Mouse (Mus musculus) T-helper 2 cell (primary cell): ENCODE data around the gene Zfp296.

ENCODE experiments used
- in situ Hi-C: fragments of 300-600 bp; cut with MboI, MseI; formaldehyde crosslinking; loops from one replicate; pipeline ENCODE4 v1.15.1; 2025; ENCODE audit warnings: high pct_unique_total_duplicates

Zfp296 gene

DNA sequence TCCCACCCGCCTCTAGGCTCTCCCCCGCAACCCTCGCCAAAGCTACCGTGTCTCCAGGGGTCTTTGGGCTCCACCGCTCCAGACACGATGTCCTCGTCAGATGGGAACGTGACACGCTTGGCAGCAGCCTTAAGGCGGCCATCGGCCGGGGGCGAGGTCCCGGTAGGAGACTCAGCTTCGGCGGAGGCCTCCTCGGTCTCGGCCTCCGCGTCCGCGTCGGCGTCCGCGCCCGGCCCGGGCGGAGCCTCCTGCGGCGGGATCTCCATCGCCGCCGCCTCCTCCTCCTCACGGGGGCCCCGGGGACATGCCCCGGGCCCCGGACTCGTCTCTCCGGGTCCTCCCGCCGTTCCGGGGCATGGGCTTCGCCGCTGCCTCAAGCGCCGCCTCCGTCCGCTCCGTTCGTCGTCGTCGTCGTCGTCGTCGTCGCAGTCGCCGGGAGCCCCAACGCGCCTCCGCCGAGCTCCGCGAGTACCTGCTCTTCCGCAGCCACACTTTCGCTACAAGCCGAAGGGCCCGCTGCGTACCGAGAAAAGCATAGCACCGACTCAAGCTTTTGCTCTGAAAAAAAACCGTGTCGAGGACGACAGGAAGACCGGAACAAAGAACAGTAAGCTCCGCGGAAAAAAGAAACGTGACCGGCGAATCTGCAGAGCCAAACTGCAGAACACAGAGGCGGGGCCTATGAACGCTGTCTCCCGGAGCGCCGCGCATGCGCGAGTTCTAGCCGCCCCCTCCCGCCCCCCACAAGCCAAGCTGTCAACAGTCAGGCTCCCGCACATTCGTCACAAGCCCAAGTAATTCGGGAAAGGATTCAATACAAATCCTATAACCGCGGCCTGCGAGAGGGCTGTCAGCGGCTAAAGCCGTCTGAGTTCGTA, 15.1 kb upstream of the Zfp296 start:
- in situ Hi-C loops, result no loop called here

DNA sequence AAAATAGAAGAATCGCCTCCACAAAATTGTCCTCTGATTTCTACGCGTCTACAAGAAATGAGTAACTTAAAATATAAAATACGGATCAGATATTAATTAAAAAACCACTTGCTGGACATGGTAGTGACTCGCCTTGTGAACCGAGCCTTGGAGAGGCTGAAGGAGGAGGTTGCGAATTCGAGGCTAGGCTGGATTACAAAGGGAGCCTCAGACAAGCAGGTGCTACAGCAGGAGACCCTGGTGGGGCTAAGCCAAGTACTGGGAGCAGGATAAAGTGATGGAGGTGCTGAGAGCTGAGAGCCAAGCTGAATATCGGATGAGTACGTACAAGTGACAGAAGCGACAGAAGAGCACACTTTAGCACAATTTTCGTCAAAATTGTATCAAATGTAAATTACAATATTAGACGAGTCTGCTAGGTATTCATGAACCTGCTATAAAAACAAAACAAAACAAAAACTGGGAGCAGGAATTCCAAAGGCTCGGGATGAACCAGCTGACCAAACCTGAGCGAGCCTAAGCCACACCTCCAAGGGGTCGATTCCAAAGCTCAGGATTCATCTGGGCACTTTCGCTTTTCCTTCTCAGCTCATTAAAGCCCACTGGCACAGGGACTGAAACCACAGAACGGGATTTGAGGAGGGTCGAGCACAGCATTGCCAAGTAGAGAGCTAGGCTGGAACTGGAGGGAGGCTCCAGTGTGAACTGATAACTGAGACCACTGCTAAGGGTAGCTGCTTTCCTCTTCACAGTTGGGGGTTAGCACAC, 14.3 kb upstream of the Zfp296 start, which contains the start of gene Ppp1r37:
Ppp1r37 (minus strand) TSS at position 434 of the 768 bp plus-strand sequence.
- in situ Hi-C loops, result no loop called here

DNA sequence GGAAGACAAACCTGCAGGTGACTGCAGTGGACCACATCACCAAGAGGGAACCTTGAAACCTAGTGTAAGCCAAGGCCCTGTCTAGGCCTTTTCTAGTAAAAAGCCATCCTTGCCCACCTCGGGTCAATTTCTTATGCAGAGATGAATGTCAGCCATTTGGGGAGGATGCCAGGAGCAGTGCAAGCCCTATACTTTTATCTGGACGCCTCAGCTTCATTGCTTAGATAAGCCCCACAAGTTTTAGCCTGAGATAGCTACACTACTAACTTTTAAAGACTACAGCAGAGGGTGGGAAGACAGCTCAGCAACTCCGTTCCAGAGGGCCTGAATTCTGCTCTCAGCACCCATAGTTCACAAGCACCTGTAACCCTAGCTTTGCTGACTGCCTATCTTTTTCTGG, 13.2 kb upstream of the Zfp296 start:
- in situ Hi-C loops, result no loop called here

DNA sequence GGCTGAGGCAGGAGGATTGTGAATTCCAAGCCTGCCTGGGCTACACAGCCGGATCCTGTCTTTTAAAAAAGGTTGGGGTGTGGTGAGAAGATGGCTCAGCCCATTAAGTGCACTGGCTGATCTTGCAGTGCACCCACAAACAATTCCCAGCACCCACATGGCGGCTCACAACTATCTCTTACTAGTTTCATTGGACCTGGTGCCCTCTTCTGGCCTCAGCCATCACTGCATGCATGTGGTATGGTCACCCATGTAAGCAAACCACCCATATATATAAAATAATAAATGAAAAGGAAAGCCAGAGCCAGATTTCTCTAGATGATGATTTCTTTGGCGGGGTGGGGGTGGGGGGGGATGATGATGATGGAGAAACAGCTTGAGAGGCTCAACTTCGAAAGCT, 12.6 kb upstream of the Zfp296 start:
- in situ Hi-C loops, result no loop called here

DNA sequence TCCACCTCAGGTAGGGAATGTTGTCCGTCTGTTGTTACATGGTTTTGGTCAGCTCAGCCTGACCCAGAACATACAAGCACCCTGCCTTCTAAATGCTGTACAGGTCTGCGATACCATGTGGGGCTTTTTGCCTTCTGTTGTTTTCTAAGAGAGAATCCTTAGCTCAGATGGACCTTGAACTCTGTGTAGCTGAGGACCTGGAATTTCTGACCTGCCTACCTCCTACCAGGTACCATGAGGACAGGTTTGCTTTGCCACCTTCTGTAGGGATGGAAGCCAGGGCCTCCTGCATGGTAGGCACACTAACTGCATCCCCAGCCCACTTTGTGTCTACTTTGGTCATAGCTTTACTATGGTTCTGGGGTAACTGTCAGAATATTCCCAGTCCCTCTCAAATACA, 11.3 kb upstream of the Zfp296 start:
- in situ Hi-C loops, result no loop called here

DNA sequence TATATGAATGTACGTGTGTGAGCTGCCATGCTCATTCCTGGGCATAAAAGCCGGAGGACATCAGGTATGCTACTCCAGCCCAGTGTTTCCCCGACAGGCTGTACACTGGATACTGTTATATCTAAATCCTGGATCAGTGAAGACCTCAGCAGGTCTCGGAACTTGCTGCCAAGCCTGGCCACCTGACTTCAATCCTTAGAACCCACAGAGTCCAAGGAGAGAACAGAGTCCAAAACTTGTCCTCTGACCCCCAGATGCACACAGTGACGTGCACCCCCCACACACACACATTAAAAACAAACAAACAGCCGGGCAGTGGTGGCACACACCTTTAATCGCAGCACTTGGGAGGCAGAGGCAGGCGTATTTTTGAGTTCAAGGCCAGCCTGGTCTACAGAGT, 9.7 kb upstream of the Zfp296 start:
- in situ Hi-C loops, result no loop called here

DNA sequence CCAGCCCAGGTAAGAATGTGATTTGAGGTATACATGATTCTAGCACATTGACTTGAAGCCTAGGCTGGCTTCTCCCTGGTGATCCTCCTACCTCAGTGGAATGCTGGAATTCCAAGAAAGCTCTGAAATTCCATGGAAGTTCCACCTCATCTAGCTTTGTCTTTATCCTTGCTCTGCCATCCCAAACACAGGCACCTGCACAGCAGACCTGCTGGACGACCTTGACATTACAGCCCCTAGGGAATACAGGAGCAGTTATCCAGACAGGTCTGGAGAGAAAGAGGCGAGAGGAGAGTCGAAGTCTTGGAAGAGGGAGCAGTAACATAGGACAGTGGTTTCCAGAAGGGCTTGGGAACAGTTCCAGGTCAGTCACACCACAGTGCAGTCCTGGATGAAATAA, 7.4 kb upstream of the Zfp296 start:
- in situ Hi-C loops, result no loop called here

DNA sequence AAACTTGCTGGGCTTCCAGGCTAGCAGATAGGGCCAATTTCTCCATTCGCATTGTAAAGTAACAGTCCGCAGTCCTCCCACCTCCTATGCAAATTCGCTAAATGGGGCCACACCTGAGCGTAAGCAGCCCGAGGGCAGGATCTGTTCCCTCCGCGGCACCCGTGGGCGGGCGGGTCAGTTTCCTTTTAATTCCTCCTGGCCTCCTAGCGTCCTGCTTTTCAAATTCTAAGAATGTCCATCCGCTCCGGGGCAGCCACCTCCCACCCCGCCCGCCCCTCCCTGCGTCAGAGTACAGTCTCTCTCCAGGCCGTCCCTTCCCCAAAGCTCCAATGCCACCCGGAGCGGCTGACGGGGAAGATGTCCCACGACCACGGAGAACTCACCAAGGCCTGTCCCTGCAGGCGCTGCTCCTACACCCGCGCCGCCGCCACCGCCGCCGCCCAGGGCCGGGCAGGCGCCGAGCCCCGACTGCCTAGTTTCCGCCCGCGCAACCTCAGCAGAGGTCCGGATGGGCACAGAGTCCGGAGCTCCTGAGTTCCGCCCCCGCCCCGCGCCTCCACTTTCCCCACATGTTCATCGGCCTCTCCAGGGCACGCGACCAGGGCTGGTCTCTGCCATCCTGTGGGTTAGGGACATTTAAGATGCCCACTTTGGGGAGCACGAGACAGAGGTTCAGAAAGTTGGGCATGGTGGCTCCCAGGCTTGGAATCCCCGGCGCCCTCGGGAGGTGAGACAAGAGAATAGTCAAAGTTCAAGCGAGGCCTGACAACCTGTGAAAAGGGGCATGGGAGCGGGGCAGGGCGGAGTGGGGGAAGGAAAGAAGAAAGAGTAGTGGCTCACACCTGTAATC, 3.9 kb upstream of the Zfp296 start:
- in situ Hi-C loops, result no loop called here

DNA sequence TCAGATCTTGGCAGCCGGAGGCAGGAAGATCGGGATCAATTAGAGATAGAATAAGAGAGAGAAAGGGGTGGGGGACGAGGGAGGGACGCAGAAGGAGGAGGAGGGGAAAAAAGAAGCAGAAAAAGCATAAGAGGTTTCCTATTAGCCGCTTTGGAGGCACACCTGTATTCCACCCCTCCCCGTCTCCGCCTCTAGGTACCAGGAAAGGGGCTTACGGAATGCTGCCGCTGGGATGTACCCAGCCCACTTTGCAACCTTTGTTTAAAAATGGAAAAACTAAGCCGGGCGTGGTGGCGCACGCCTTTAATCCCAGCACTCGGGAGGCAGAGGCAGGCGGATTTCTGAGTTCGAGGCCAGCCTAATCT, 3.3 kb upstream of the Zfp296 start:
- in situ Hi-C loops, result no loop called here

DNA sequence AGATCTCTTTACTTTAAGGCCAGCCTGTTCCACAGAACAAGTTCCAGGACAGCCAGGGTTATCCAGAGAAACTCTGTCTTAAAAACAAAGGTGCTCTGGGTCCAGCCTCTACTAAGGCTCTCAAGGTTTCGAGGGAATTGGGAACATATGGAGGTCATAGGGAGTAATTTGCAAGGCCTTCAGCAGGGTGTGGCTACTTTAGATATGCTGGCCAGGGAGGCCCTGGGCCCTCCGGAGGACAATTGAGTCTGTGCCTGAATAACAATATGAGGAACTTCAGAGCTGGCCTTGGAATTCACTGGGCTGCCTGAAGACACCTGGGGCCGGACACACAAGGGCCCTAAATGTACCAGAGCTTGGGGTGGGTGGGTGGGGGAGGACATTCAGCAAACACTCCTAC, 1.5 kb upstream of the Zfp296 start:
- in situ Hi-C loops, result no loop called here

DNA sequence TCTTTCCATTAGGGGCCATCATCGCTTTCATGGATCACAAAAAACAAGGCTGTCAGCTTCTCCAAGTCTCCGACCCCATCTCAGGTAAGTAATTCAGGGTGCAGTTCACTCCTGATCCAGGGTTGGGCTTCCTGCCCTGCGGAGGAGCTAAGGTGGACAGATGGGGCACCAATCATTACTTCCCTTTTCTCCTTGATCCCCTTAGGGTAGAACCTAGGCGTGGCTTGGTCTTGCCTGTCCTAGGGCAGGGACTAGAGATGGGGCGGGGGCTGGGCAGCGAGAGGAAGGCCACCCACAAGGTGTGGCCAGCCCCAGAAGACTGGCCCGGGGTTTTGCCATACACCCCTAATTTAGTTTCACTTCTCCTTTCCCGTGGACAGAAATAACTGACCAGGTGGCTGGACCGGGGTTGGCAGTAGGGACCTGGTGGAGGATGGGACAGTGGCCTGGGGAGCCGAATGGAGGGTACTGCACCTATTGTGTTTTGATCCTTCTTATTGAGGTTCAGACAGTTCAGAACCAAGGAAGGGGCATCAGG, 859 bp downstream of the Zfp296 start:
- in situ Hi-C loops, result no loop called here

DNA sequence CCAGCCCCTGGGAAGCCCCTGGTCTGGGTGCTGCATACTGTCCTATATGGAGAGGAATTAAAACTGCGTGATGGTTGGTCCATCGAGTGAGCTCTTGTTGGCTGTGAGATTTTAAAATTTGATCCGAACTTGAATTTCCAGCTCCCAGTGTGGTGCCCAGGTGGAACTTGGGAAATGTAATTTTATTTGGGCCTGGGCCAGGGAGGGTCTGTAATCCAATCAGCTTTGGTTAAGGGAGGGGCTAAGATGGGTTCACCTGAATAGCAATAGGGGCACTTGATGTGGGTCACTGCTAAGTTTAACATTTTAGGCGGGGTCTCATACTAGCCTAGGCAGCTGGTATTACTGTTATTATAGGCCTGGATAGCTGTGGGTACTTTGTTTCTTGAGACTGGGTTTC, 1.3 kb downstream of the Zfp296 start:
- in situ Hi-C loops, result no loop called here

DNA sequence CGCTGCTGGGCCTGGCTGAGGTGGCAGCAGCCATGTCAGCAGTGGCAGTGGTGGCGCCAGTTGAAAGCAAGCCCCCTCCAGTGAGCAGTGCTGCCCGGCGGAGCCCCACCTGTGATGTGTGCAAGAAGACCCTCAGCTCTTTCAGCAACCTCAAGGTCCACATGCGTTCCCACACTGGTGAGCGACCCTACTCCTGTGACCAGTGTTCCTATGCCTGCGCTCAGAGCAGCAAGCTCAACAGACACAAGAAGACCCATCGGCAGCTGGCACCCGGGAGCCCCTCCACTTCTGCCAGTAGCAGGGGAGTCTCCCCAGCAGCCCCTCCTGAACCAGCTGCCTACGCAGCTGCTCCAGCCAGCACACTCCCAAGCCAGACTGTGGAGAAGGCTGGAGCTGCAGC, 2.7 kb downstream of the Zfp296 start:
- in situ Hi-C loops, result no loop called here

DNA sequence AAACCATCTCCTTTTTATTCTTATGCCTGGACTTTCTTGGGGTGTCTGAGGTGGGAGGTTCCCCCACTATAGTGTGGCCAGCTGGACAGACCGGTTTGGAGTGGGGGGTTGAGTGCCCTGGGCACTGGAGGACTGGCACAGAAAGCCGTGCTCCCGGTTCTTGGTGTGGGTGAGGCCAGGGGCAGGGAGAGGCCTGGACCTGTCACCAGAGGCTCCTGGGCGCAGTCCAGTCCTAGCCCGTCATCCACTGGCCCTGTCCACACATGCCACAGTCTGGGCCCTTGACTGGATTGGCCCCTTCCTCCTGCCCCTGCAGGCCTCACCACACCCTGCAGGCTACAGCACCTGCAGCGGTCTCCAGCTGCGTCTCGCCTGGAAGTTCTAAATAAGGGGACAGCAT, 3.5 kb downstream of the Zfp296 start:
- in situ Hi-C loops, result no loop called here

DNA sequence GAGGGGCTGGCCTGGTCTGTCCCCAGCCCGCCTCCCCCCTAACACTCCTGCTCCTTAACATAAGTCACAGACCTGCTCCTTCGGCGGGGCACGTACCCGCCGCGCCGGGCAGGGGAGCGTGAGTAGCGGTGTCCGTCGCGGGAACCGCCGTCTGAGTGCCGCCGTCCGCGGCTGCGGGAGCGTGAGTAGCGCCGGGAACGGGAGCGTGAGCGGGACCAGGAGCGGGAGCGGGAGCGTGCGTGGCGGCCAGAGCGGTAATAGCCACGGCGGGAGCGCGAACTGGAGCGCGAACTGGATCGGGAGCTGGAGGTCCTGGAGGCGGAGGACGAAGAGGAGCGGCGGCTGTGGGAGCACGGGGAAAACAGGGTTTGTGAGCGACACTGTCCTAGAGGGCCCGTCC, 9.2 kb downstream of the Zfp296 start:
- in situ Hi-C loops, result no loop called here

DNA sequence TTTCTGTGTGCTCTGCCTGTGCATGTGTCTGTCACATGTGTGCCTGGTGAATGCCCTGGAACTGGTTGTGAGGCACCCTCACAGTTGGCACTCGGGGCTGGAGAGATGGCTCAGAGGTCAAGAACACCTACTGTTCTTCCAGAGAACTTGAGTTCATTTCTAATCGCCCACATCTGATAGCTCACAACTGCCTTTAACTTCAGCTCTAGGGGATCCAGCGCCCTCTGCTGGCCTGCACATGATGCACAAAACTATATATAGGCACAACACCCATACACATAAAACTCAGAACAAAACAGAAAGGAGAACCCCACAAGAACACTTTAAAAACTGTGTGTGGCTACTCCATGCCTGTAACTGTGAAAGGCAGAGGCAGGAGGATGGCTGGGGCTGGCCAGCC, 12.1 kb downstream of the Zfp296 start:
- in situ Hi-C loops, result no loop called here

DNA sequence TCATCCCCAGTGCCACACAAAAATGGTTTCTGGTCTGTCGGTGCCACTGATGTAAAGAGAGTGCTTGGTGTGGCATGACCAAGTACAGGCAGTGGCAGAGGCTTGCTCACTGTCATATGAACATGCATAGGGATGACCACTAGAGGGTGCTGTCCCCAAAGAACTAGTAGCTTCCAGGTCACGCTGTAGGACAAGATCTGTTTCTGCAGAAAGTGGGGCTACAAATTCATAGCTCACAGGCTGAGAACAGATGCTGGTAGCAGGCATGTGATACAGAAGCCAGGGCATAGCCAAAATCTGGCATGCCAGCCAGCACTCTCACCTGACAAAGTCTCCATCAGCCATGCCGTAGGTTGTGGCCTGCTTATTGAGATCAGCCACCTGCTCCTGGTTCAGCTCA, 12.8 kb downstream of the Zfp296 start:
- in situ Hi-C loops, result no loop called here

DNA sequence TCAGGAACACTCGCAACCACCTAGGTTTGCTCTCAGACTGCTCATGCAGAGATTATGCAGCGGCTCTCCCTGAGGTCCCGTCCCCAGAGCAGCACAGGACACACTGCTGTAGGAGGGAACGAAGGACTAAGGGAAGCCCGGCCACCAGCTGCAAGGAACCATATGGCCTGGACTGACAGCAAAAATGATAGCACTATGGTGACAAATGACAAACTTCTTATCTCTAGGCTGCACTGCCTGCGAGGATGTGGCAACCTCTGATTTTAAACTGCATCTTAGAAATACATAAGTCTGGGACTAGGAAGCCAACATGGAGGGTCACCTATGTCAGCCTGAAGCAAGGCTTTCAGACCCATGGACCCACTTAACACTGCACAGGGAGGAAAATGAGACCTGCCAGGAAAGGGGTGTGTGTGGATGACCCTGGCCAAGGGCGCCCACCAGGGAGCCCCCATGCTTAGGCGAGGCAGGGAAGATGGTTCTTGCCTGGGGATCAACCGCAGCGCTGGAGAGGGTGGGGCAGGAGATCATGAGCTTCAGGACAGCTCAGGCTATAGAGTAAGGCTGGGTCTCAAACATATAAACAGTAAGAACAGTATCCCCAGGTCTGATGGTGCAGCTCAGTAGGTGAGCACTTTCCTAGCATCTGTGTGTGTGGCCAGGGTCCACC, 16.1 kb downstream of the Zfp296 start:
- in situ Hi-C loops, result no loop called here

DNA sequence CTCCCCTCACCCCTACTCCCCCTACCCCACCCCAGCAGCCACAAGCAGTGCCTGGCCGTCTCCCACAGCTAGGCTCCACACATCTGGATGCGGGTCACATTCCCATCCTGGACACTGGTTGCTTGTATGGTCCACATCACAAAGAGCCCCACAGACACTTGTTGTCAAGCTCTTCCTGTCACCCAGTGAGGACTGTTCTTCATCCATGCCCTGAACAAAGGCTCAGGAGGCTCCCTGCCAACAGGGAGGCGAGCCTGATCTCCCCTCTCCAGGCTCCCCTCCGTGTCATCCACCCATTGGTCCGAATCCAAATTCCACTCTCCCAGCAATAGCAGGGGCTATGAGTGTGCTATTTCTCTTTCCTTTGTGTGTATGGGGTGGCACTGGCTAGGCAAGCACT, 23.5 kb downstream of the Zfp296 start:
- in situ Hi-C loops, result no loop called here

DNA sequence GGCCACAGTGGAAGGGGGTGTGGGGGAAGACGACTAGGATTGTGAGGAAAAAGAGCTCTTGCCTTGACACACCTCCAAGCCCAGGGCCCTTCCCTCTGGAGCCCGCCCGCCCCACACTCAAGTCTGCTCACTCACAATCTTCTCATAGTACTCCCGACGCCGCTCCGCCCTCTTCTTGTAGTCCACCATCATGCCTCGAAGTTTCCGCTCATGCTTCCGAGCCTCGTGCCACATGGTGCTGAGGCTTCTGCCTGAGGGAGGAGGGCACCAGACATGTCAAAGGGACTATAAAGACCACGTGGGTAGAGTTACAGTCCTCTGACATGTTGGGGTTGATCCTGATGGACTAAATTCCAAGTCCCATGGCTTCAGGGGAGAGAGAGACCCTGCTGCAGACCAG, 26.0 kb downstream of the Zfp296 start:
- in situ Hi-C loops, result no loop called here

DNA sequence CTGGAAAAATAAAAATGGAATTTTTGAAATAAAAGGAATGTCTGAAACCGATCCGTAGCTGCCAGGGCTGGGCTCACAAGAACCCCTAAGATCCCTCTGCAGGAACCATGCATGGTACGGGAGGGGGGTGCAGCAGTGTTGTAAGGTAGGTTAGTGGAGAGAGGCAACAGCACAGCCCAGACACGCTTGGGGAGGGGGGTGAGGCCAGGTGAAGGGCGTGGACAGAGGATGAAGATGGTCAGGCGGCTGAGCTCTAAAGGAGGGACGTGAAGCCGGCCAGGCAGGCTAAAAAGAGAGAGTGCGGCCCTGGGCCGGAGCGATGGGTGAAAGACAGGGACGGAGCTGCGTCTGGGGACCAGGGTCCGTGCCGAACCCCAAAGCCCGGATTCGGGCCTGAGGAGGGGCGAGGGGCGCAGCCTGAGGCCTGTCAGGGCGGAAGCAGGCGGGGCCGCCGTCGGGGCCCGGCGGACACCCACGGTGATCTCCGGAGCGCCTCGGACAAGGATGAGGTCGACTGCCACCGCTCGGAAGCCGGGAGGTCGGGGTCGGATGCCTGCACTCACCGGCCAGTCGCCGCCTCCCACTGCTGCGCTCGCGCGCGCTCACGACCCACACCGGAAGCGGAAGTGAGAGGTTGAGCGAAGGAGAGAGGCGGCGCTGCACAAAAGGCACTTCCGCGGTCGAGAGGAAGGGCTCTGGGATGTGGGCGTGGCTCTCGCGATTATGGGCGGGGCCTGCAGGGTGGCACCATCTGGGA, 26.9 kb downstream of the Zfp296 start, which contains the start of gene Clasrp:
Clasrp (minus strand) TSS at position 638 of the 757 bp plus-strand sequence.
- in situ Hi-C loops, result no loop called here
